Mouse (Mus musculus) heart, embryonic 16.5 days (tissue): ENCODE results near the gene Tecta. TPM values are rescaled to one million over a fixed set of nuclear protein-coding genes. Genes with fewer than 3 reads are reported as not detected.

ENCODE experiments used
- ATAC-seq: fragments of 200-750 bp; cut with Nextera tagmentation; replicated peaks from 2 replicates; pipeline ENCODE4 v1.8.0; 2017; ENCODE audit warnings: moderate number of reproducible peaks; ENCODE audit not compliant: insufficient read depth, low FRiP score; ENCODE audit errors: extremely low read depth
- H3K27ac ChIP-seq: fragments of 300-500 bp; sonication (generic); 2 replicates; pipeline ENCODE4 v1.5.1; 2014; ENCODE audit warnings: mild to moderate bottlenecking, low read length, control low read depth, moderate library complexity
- H3K27me3 ChIP-seq: fragments of 300-500 bp; sonication (generic); 2 replicates; pipeline ENCODE4 v1.6.1; 2014; ENCODE audit warnings: low read length, mixed read lengths; ENCODE audit not compliant: control insufficient read depth, insufficient read depth
- H3K36me3 ChIP-seq: fragments of 300-500 bp; sonication (generic); 2 replicates; pipeline ENCODE4 v1.6.1; 2014; ENCODE audit not compliant: control insufficient read depth, insufficient read depth
- H3K4me1 ChIP-seq: fragments of 300-500 bp; sonication (generic); 2 replicates; pipeline ENCODE4 v1.6.1; 2014; ENCODE audit warnings: low read length, mixed read lengths; ENCODE audit not compliant: control insufficient read depth, insufficient read depth
- H3K4me2 ChIP-seq: fragments of 300-500 bp; sonication (generic); 2 replicates; pipeline ENCODE4 v1.6.1; 2014; ENCODE audit warnings: low read depth, mild to moderate bottlenecking, control low read depth, low read length
- H3K4me3 ChIP-seq: fragments of 300-500 bp; sonication (generic); 2 replicates; pipeline ENCODE4 v1.5.1; 2014; ENCODE audit warnings: mild to moderate bottlenecking, control low read depth, low read length
- H3K9ac ChIP-seq: fragments of 300-500 bp; sonication (generic); 2 replicates; pipeline ENCODE4 v1.6.1; 2014; ENCODE audit warnings: low read length, control low read depth
- H3K9me3 ChIP-seq: fragments of 300-500 bp; sonication (generic); replicated peaks from 2 replicates; pipeline ENCODE4 v1.6.1; 2016; ENCODE audit warnings: low read length; ENCODE audit not compliant: control insufficient read depth
- WGBS: fragments of 180-500 bp; shearing (Covaris S2); extraction: QIAGEN DNeasy Blood & Tissue Kit; methylation state at CpG from one replicate; pipeline ENCODE4 v1.1.7; 2014; 5-methylcytosine and 5-hydroxymethylcytosine counted together
- polyA plus RNA-seq: library from polyadenylated mRNA; unstranded; fragments of >200 nt; fragmentation: Nextera tagmentation; extraction: Ambion mirVana; gene quantifications from 2 replicates; pipeline ENCODE4 v1.2.1, GENCODE M21; 2015

Gene Tecta
- polyA plus RNA-seq, 1 experiment from 2014 or later, result 0.01 TPM

- WGBS, result 74% methylated on average over 2 of the region's 2 CpGs
- Histone ChIP-seq H3K9ac (no peak overlapping the region), H3K4me3 (no peak overlapping the region), H3K4me1 (peaks cover 2% of the 10 kb centered on the region; the same call in 1 of the 2 replicates), H3K27ac (no peak overlapping the region), H3K27me3 (no peaks in the 10 kb centered on the region), H3K4me2 (no peak overlapping the region), H3K36me3 (no peaks in the 10 kb centered on the region), H3K9me3 (no peaks in the 10 kb centered on the region)
- no peak for ATAC-seq
These were observed 23.9 kb upstream of the Tecta start for GRCm38 (mm10) chr9:42423649-42424048.

GRCm38 (mm10) chr9:42419687-42420086, 20.0 kb upstream of the Tecta start:
- Histone ChIP-seq H3K27me3 (no peaks in the 10 kb centered on the region), H3K4me1 (peaks cover 9% of the 10 kb centered on the region), H3K27ac (no peak overlapping the region), H3K9ac (no peak overlapping the region), H3K4me2 (no peak overlapping the region), H3K36me3 (no peaks in the 10 kb centered on the region), H3K9me3 (no peaks in the 10 kb centered on the region), H3K4me3 (no peak overlapping the region)
- 54% methylated on average over 2 of the region's 2 CpGs for WGBS
- no peak for ATAC-seq

DNA sequence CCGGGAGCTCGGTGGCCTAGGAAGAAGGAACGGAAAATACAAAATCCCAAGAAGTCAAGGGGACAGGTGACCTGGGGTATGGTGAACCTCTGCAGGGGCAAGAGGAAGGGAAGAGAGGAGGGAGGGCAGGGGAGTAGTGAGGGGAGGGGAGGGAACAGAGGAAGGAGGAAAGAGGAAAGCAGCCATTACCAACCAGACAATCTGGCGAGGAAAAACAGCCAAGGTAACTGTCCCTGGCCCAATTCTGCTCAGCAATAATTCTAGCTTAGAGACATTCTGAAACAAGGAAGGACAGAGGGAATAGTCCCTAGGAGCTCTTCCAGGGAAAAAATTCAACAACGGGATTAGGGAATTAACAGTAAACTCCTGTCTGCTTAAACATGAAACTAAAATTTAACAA, 19.1 kb upstream of the Tecta start:
- no peak overlapping the region for H3K4me3 ChIP-seq
- 90% methylated on average over 5 of the region's 5 CpGs for WGBS
- no peak overlapping the region for H3K9ac ChIP-seq
- H3K9me3 ChIP-seq, result no peaks in the 10 kb centered on the region
- no peaks in the 10 kb centered on the region for H3K36me3 ChIP-seq
- H3K4me2 ChIP-seq, result no peak overlapping the region
- no peaks in the 10 kb centered on the region for H3K27me3 ChIP-seq
- H3K4me1 ChIP-seq, result peaks cover 9% of the 10 kb centered on the region
- no peak overlapping the region for H3K27ac ChIP-seq
- no peak for ATAC-seq

GRCm38 (mm10) chr9:42417352-42417952, 17.7 kb upstream of the Tecta start:
- 64% methylated on average over 12 of the region's 12 CpGs for WGBS
- Histone ChIP-seq H3K27ac (peak overlapping the region; percentile 70), H3K4me3 (no peak overlapping the region), H3K36me3 (no peaks in the 10 kb centered on the region), H3K9ac (no peak overlapping the region), H3K9me3 (no peaks in the 10 kb centered on the region), H3K4me2 (0 out of 2 replicates have a peak overlapping the region, but pooled peaks have one; percentile 12), H3K4me1 (peaks cover 9% of the 10 kb centered on the region), H3K27me3 (no peaks in the 10 kb centered on the region)
- peak; percentile 90 for ATAC-seq

DNA sequence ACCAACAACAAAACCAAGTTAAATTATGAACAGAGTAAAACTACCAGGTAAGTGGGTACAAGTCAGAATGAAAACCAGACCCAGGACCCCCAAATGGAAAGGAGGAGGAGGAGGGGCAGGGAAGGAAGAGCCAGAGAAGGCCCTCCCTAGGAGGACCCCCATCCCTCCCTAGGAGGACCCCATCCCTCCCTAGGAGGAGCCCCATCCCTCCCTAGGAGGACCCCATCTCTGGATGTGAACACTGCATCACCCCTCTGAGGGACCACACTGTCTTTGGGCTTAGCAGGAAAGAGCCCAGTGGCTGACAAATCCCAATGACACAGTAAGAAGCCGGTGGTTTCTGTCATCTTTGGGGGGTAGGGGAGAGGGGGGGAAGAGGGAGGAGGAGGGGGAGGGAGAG, 15.5 kb upstream of the Tecta start:
- Histone ChIP-seq H3K9me3 (no peaks in the 10 kb centered on the region), H3K27me3 (no peaks in the 10 kb centered on the region), H3K4me3 (no peak overlapping the region), H3K4me1 (peaks cover 9% of the 10 kb centered on the region), H3K4me2 (no peak overlapping the region), H3K27ac (no peak overlapping the region), H3K36me3 (no peaks in the 10 kb centered on the region), H3K9ac (no peak overlapping the region)
- 29% methylated on average over 1 of the region's 1 CpGs for WGBS
- no peak for ATAC-seq

GRCm38 (mm10) chr9:42413345-42413744, 13.6 kb upstream of the Tecta start:
- WGBS, result 86% methylated on average over 12 of the region's 12 CpGs
- H3K9me3 ChIP-seq, result no peaks in the 10 kb centered on the region
- no peak overlapping the region for H3K4me3 ChIP-seq
- ATAC-seq, result no peak
- H3K9ac ChIP-seq, result no peak overlapping the region
- H3K27me3 ChIP-seq, result no peaks in the 10 kb centered on the region
- H3K27ac ChIP-seq, result no peak overlapping the region
- H3K36me3 ChIP-seq, result no peaks in the 10 kb centered on the region
- H3K4me1 ChIP-seq, result peaks cover 7% of the 10 kb centered on the region
- no peak overlapping the region for H3K4me2 ChIP-seq

DNA sequence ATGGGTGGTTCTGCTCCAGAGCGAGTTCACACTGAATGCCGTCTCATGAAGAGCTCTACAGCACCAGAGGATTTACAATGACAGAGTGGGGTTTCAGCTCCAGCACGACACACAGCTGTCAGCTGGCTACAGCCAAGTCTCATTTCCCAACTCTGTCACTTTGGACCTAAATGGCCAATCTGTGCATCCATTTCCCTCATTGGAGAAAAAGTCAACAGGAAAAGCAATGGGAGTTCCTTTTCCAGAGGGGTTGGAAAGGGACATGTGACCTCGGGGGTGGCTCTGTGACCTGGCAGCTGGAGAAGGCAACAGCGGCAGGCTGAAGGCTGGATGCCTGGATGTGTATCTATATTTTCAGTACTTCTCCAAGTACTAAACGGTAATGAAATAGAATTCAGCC, 11.6 kb upstream of the Tecta start:
- Histone ChIP-seq H3K9ac (no peak overlapping the region), H3K4me3 (no peak overlapping the region), H3K4me1 (0 out of 2 replicates have a peak, but pooled peaks cover 1% of the 10 kb centered on the region), H3K9me3 (no peaks in the 10 kb centered on the region), H3K27me3 (no peaks in the 10 kb centered on the region), H3K36me3 (no peaks in the 10 kb centered on the region), H3K4me2 (no peak overlapping the region), H3K27ac (no peak overlapping the region)
- ATAC-seq, result no peak
- WGBS, result 85% methylated on average over 6 of the region's 6 CpGs

- H3K27ac ChIP-seq, result no peak overlapping the region
- no peaks in the 10 kb centered on the region for H3K9me3 ChIP-seq
- no peak overlapping the region for H3K4me2 ChIP-seq
- no peak for ATAC-seq
- H3K36me3 ChIP-seq, result no peaks in the 10 kb centered on the region
- H3K4me3 ChIP-seq, result no peak overlapping the region
- H3K9ac ChIP-seq, result no peak overlapping the region
- no peaks in the 10 kb centered on the region for H3K4me1 ChIP-seq
- WGBS, result 70% methylated on average over 4 of the region's 4 CpGs
- H3K27me3 ChIP-seq, result no peaks in the 10 kb centered on the region
These were observed 6.0 kb upstream of the Tecta start for GRCm38 (mm10) chr9:42405736-42406135.

GRCm38 (mm10) chr9:42401486-42401885, 1.8 kb upstream of the Tecta start:
- ATAC-seq, result no peak
- H3K27me3 ChIP-seq, result peaks cover 5% of the 10 kb centered on the region; the same call in 1 of the 2 replicates

More at GRCm38 (mm10) chr9:42401486-42401885, 1.8 kb upstream of the Tecta start:
- Histone ChIP-seq H3K27ac (no peak overlapping the region), H3K36me3 (no peaks in the 10 kb centered on the region), H3K9ac (no peak overlapping the region), H3K4me2 (no peak overlapping the region), H3K4me3 (no peak overlapping the region), H3K9me3 (no peaks in the 10 kb centered on the region), H3K4me1 (no peaks in the 10 kb centered on the region; the same call in 1 of the 2 replicates)
- 81% methylated on average over 6 of the region's 6 CpGs for WGBS
